Mouse (Mus musculus): ENCODE measurements around the gene Katnb1. TPM values are rescaled to one million over a fixed set of nuclear protein-coding genes. Genes with fewer than 3 reads are reported as not detected.

The Katnb1 gene
- polyA plus RNA-seq, 1 experiment from 2014 or later, result 24.8 TPM

DNA sequence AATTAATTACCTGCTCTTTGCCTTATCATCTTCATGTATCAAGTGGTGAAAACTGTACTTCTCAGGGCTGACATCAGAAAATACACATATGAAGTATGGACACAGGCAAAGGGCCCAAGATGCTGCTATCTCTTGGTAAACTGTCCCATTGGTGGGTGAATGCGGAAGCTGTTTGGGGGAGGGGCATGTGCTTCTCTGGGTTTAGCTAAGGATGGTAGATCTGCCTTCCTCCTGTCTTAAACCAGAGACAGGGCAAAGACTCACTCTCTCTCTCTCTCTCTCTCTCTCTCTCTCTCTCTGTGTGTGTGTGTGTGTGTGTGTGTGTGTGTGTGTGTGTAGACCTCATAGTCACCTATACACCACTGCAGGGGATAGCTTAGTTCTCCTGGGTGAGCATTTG is 60.0 kb downstream of the Katnb1 start:
- Histone ChIP-seq H3K36me3 (ENCODE audit: control insufficient read depth, insufficient read depth, low read length) (no peaks in the 10 kb centered on the region), H3K27ac (ENCODE audit: low read depth, low read length) (no peak overlapping the region), H3K4me2 (replicated peaks; ENCODE audit: low read depth, low read length) (peak overlapping the region; percentile 98; the same call in 1 of the 2 replicates), H3K4me1 (replicated peaks; ENCODE audit: control insufficient read depth, insufficient read depth, low read length) (peaks cover 10% of the 10 kb centered on the region), H3K4me3 (ENCODE audit: low read depth, low read length) (no peak overlapping the region), H3K9ac (ENCODE audit: low read depth, low read length) (no peak overlapping the region), H3K27me3 (ENCODE audit: control insufficient read depth, insufficient read depth, low read length) (peaks cover 18% of the 10 kb centered on the region), H3K9me3 (ENCODE audit: control insufficient read depth, low read length) (no peaks in the 10 kb centered on the region)
- DNase-seq (ENCODE audit: low spot score) (no peak), ATAC-seq (ENCODE audit: low FRiP score) (no peak)
- 92% methylated on average over 1 of the region's 1 CpGs for WGBS

DNA sequence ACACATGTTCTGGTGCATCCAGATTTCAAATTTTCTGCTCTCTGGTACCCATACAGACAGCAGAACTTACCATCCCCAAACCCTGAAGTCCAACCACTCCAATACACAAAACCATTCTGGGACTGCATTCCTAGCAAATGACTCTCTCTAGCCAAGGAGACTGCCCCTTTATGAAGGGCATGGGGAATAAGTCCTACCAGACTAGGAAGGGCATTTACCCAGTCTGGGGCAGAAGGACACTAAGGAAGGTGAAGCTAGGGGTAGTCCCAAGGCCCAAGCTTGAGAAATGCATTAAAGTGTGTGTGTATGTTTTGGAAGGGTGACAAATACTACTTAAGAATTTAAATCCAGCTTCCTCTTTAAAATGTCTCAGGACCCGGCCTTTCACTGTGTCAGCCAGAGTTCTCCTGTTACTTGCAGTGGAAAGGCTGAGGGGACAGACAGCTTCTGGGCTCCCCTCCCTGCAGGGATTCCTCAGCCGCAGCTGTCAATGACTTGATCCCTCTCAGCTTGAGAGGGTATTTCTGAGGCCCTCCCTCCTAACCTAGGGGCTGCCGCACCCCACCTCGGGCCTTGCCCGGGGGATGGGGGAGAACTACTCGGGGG is 60.6 kb downstream of the Katnb1 start:
- H3K27ac ChIP-seq (ENCODE audit: low read depth, low read length), result peak overlapping the region; percentile 54; the same call in 1 of the 2 replicates
- peak overlapping the region; percentile 98 for H3K4me2 ChIP-seq (replicated peaks; ENCODE audit: low read depth, low read length)
- H3K9ac ChIP-seq (ENCODE audit: low read depth, low read length), result peak overlapping the region; percentile 77
- H3K27me3 ChIP-seq (ENCODE audit: control insufficient read depth, insufficient read depth, low read length), result peaks cover 15% of the 10 kb centered on the region
- WGBS, result 2% methylated on average over 6 of the region's 6 CpGs
- no peaks in the 10 kb centered on the region for H3K9me3 ChIP-seq (ENCODE audit: control insufficient read depth, low read length)
- H3K4me1 ChIP-seq (replicated peaks; ENCODE audit: control insufficient read depth, insufficient read depth, low read length), result peaks cover 10% of the 10 kb centered on the region
- peak; percentile 29; the same call in 1 of the 2 replicates for ATAC-seq (ENCODE audit: low FRiP score)
- H3K4me3 ChIP-seq (ENCODE audit: low read depth, low read length), result peak overlapping the region; percentile 63
- H3K36me3 ChIP-seq (ENCODE audit: control insufficient read depth, insufficient read depth, low read length), result no peaks in the 10 kb centered on the region
- peak; percentile 54 for DNase-seq (ENCODE audit: low spot score)

DNA sequence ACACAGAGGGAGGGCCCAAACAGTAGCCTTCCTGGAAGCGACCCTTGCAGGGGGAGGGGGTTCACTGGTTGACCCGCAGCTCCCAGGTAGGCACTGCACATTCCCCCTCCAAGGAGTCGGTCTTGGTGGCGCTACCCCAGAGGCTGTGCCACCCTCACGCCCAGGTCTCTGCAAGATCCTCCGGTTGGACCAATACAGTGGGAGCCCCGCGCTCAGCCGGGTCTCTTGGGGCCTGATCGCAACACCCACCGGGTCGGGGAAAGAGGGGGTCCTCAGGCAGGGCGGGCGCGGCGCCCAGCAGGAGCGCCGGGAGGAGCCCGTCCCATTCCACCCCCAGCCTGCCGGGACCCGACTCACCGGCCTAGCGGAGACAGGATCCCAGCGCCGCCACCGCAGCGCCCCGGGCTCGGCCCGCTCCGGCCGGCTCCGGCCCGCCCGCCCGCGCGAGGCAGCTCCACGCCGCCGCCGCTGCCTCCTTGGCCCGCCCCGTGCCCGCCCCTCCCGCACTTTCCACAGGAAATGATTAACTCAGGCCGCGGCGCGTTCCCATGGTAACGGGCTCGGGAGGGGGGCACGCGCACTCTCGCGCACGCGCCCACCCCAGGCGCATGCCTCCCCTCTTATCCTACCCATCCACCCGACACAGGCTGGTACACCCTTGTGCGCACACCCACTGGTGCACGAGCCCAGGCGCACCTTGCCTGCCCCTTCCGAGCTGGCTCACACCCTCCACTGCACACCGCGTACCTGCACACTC is 61.3 kb downstream of the Katnb1 start:
- peak; percentile 76 for DNase-seq (ENCODE audit: low spot score)
- H3K4me3 ChIP-seq (ENCODE audit: low read depth, low read length), result peak overlapping the region; percentile 63
- WGBS, result under 1% methylated on average over 46 of the region's 66 CpGs
- ATAC-seq (ENCODE audit: low FRiP score), result peak; percentile 69
- peak overlapping the region; percentile 77 for H3K9ac ChIP-seq (ENCODE audit: low read depth, low read length)
- peak overlapping the region; percentile 54; the same call in 1 of the 2 replicates for H3K27ac ChIP-seq (ENCODE audit: low read depth, low read length)
- no peaks in the 10 kb centered on the region for H3K36me3 ChIP-seq (ENCODE audit: control insufficient read depth, insufficient read depth, low read length)
- peaks cover 9% of the 10 kb centered on the region for H3K27me3 ChIP-seq (ENCODE audit: control insufficient read depth, insufficient read depth, low read length)
- no peaks in the 10 kb centered on the region for H3K9me3 ChIP-seq (ENCODE audit: control insufficient read depth, low read length)
- H3K4me2 ChIP-seq (replicated peaks; ENCODE audit: low read depth, low read length), result peak overlapping the region; percentile 98
- H3K4me1 ChIP-seq (replicated peaks; ENCODE audit: control insufficient read depth, insufficient read depth, low read length), result peaks cover 10% of the 10 kb centered on the region

DNA sequence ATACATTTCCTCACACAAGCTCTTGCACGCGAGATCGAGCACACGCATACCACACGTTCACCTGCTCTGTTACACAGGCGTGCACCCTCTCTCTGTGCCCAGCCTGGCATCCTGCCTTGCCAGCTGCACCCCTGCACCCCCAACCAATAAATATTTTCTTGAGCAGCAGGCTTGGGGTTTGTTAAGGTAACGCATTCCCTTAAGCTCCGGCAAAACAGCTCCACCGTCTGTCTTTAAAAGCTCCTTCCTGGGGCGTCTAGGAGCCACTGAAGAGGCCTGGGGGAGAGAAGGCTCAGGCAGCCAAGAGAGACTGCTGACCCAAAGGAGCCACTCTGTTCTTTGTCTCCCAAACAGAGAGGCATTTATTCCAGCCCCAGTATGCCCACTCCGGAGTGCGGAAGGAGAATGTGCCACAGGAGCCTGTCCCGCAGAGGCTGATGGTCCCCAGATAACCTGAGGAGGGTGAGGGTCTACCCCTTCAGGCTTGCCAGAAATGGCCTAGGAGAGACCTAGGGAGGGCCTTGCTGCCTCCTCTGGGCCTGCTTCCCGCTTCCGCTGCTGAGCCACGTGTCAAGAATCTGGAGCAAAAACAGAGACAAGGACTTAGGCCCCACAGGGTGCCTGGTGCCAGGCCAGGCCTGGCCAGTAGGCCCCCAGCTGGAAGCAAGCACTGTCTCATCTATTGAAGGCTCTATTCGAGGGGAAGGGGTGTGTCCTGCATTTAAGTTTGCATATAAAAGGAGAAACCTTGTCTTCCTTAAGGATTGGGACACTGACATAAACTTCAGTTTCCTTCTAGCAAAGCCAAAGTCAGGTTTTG is 62.2 kb downstream of the Katnb1 start:
- ATAC-seq (ENCODE audit: low FRiP score) (peak; percentile 11; the same call in 1 of the 2 replicates), DNase-seq (ENCODE audit: low spot score) (peak; percentile 37)
- peaks cover 6% of the 10 kb centered on the region for H3K4me1 ChIP-seq (replicated peaks; ENCODE audit: control insufficient read depth, insufficient read depth, low read length)
- no peak overlapping the region for H3K4me2 ChIP-seq (replicated peaks; ENCODE audit: low read depth, low read length)
- WGBS, result 12% methylated on average over 17 of the region's 17 CpGs
- no peaks in the 10 kb centered on the region for H3K36me3 ChIP-seq (ENCODE audit: control insufficient read depth, insufficient read depth, low read length)
- H3K9me3 ChIP-seq (ENCODE audit: control insufficient read depth, low read length), result no peaks in the 10 kb centered on the region
- peak overlapping the region; percentile 38 for H3K9ac ChIP-seq (ENCODE audit: low read depth, low read length)
- no peak overlapping the region for H3K27ac ChIP-seq (ENCODE audit: low read depth, low read length)
- H3K27me3 ChIP-seq (ENCODE audit: control insufficient read depth, insufficient read depth, low read length), result peaks cover 2% of the 10 kb centered on the region; the same call in 1 of the 2 replicates
- H3K4me3 ChIP-seq (ENCODE audit: low read depth, low read length), result no peak overlapping the region

DNA sequence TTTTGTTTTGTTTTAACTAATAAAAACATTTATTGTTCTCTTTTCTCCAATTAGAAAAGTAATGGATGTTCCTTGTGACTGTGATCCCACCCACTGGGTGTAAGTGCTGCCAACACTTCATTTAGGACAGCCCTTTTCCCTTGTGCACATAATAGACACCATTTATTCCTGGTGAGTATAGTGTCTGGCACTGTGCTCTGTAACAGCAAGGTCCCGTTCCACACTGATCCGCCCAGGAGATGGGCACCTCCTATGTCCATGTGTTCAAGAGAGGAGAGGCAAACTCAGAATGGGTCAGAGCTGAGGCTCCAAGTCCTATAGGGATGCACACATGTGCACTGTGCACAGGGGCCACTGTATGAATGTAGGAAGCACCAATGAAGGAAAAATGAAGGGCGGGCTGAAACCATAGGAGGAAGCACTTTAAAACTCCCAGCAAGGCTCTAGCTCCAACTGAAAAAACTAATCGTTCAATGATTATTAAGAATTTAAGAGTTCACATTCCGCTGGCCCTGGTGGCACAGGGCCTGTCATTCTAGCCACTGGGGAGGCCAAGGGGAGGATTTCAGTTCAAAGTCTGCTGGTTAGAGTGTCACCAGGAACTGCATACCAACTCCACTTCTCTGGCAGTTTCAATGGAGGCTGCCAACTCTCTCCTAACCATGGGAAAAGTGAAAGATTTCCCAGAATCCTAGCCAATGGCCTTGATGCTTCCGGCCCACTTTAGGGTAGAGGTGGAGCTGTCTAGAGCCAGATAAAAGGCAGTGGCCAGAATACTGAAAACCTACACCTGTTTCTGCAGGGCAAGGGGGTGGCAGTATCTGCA is 63.0 kb downstream of the Katnb1 start:
- no peak for DNase-seq (ENCODE audit: low spot score)
- Histone ChIP-seq H3K9ac (ENCODE audit: low read depth, low read length) (no peak overlapping the region), H3K27ac (ENCODE audit: low read depth, low read length) (no peak overlapping the region), H3K4me1 (replicated peaks; ENCODE audit: control insufficient read depth, insufficient read depth, low read length) (peaks cover 6% of the 10 kb centered on the region), H3K9me3 (ENCODE audit: control insufficient read depth, low read length) (no peaks in the 10 kb centered on the region), H3K27me3 (ENCODE audit: control insufficient read depth, insufficient read depth, low read length) (peaks cover 2% of the 10 kb centered on the region; the same call in 1 of the 2 replicates), H3K36me3 (ENCODE audit: control insufficient read depth, insufficient read depth, low read length) (no peaks in the 10 kb centered on the region), H3K4me2 (replicated peaks; ENCODE audit: low read depth, low read length) (no peak overlapping the region), H3K4me3 (ENCODE audit: low read depth, low read length) (no peak overlapping the region)
- ATAC-seq (ENCODE audit: low FRiP score), result no peak
- 69% methylated on average over 6 of the region's 6 CpGs for WGBS

DNA sequence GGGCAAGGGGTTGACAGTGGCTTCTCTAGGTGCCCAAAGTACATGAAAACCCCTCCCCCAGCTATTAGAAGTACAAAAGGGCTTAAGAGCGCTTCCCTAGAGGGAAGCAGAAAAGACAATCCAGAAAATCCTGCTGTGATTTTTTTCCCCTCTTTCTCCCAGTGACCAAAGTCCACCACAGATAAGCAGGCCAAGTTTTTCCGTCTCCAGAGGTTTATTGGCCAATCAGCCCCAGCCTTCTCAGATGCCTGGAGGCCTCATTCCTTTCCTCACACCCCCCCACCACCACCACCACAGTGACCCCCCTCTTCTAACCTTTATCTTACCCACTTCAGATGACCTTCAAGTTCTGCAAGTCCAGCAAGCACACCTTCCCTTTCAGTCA is 63.6 kb downstream of the Katnb1 start:
- 55% methylated on average over 2 of the region's 2 CpGs for WGBS
- ATAC-seq (ENCODE audit: low FRiP score), result no peak
- no peaks in the 10 kb centered on the region for H3K36me3 ChIP-seq (ENCODE audit: control insufficient read depth, insufficient read depth, low read length)
- no peak overlapping the region for H3K27ac ChIP-seq (ENCODE audit: low read depth, low read length)
- no peaks in the 10 kb centered on the region for H3K9me3 ChIP-seq (ENCODE audit: control insufficient read depth, low read length)
- H3K9ac ChIP-seq (ENCODE audit: low read depth, low read length), result no peak overlapping the region
- 0 out of 2 replicates have a peak, but pooled peaks cover 2% of the 10 kb centered on the region for H3K27me3 ChIP-seq (ENCODE audit: control insufficient read depth, insufficient read depth, low read length)
- H3K4me3 ChIP-seq (ENCODE audit: low read depth, low read length), result no peak overlapping the region
- H3K4me2 ChIP-seq (replicated peaks; ENCODE audit: low read depth, low read length), result no peak overlapping the region
- no peak for DNase-seq (ENCODE audit: low spot score)
- H3K4me1 ChIP-seq (replicated peaks; ENCODE audit: control insufficient read depth, insufficient read depth, low read length), result peaks cover 6% of the 10 kb centered on the region

DNA sequence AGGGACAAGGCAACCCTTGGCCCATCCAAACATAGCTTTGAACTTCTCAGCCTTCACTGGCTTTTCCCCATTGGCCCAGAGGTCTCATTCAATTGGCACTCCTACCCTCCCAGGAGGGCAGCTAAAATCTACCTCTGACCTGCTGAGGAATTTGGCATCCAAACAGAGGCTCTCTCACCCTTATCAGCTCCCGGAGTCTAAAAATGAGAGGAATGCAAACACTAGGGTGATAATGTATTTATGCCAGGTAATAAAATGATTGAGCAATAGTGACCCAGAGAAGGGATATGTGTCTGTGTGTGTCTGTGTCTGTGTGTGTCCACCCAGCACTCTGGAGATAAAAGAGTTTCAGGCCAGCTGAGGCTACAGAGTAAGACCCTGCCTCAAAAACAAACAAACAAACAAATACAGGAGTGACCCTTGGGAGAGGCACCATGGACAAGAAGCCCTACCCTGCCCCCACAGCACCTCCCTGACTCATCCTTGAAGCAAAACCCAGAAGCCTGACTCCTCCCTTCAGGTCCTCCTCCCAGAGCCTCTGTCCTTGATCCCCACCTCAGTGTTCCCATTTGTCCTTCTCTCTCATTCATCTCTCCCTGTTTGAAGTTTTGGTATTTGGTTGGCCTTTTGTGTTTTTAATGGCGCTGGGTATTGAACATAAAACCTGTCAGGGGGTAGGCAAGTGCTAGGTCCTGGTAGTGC is 65.2 kb downstream of the Katnb1 start:
- Histone ChIP-seq H3K4me3 (ENCODE audit: low read depth, low read length) (no peak overlapping the region), H3K36me3 (ENCODE audit: control insufficient read depth, insufficient read depth, low read length) (no peaks in the 10 kb centered on the region), H3K27me3 (ENCODE audit: control insufficient read depth, insufficient read depth, low read length) (no peaks in the 10 kb centered on the region), H3K4me1 (replicated peaks; ENCODE audit: control insufficient read depth, insufficient read depth, low read length) (peaks cover 5% of the 10 kb centered on the region), H3K9ac (ENCODE audit: low read depth, low read length) (no peak overlapping the region), H3K27ac (ENCODE audit: low read depth, low read length) (no peak overlapping the region), H3K9me3 (ENCODE audit: control insufficient read depth, low read length) (no peaks in the 10 kb centered on the region), H3K4me2 (replicated peaks; ENCODE audit: low read depth, low read length) (no peak overlapping the region)
- 84% methylated on average over 2 of the region's 2 CpGs for WGBS
- ATAC-seq (ENCODE audit: low FRiP score), result no peak
- DNase-seq (ENCODE audit: low spot score), result no peak

Data from hindbrain, embryonic 11.5 days (tissue).